Mouse (Mus musculus): ENCODE data around the gene Mta3. TPM values are rescaled to one million over a fixed set of nuclear protein-coding genes. Genes with fewer than 3 reads are reported as not detected.

Mta3 gene
- polyA plus RNA-seq, 1 experiment: 12.9 TPM

- TF ChIP-seq TAL1 (IDR thresholded peaks at IDR 0.05; ENCODE audit: low read length) (no peak; the same call in 2 of the 3 replicates), GATA1 (IDR thresholded peaks at IDR 0.05; ENCODE audit: low read length) (no peak)
- Histone ChIP-seq H3K27me3 (ENCODE audit: control insufficient read depth) (no peaks in the 10 kb centered on the region), H3K4me1 (ENCODE audit: control insufficient read depth) (peaks cover 38% of the 10 kb centered on the region), H3K9me3 (ENCODE audit: control insufficient read depth, low read length) (no peaks in the 10 kb centered on the region; the same call in 1 of the 2 replicates), H3K4me3 (replicated peaks) (no peak overlapping the region), H3K36me3 (ENCODE audit: control insufficient read depth) (peaks cover 4% of the 10 kb centered on the region; the same call in 1 of the 2 replicates)
Observed at GRCm38 (mm10) chr17:83684475-83684874, 21.5 kb upstream of the Mta3 start.

- no peaks in the 10 kb centered on the region for H3K27me3 ChIP-seq (ENCODE audit: control insufficient read depth)
- TF ChIP-seq GATA1 (IDR thresholded peaks at IDR 0.05; ENCODE audit: low read length): no peak
- no peak for TF ChIP-seq TAL1 (IDR thresholded peaks at IDR 0.05; ENCODE audit: low read length)
- peaks cover 47% of the 10 kb centered on the region for H3K4me1 ChIP-seq (ENCODE audit: control insufficient read depth)
- peaks cover 7% of the 10 kb centered on the region; the same call in 1 of the 2 replicates for H3K36me3 ChIP-seq (ENCODE audit: control insufficient read depth)
- no peak overlapping the region for H3K4me3 ChIP-seq (replicated peaks)
- H3K9me3 ChIP-seq (ENCODE audit: control insufficient read depth, low read length): peaks cover 3% of the 10 kb centered on the region
Observed at GRCm38 (mm10) chr17:83690418-83690817, 15.5 kb upstream of the Mta3 start.

- H3K4me1 ChIP-seq (ENCODE audit: control insufficient read depth): peaks cover 40% of the 10 kb centered on the region
- H3K27me3 ChIP-seq (ENCODE audit: control insufficient read depth): no peaks in the 10 kb centered on the region
- peaks cover 3% of the 10 kb centered on the region for H3K9me3 ChIP-seq (ENCODE audit: control insufficient read depth, low read length)
- H3K36me3 ChIP-seq (ENCODE audit: control insufficient read depth): peaks cover 7% of the 10 kb centered on the region; the same call in 1 of the 2 replicates
- H3K4me3 ChIP-seq (replicated peaks): no peak overlapping the region
- no peak for TF ChIP-seq TAL1 (IDR thresholded peaks at IDR 0.05; ENCODE audit: low read length)
- no peak for TF ChIP-seq GATA1 (IDR thresholded peaks at IDR 0.05; ENCODE audit: low read length)
Observed at GRCm38 (mm10) chr17:83691379-83691778, 14.6 kb upstream of the Mta3 start.

- Histone ChIP-seq H3K4me1 (ENCODE audit: control insufficient read depth) (peaks cover 33% of the 10 kb centered on the region), H3K36me3 (ENCODE audit: control insufficient read depth) (peaks cover 3% of the 10 kb centered on the region; the same call in 1 of the 2 replicates), H3K4me3 (replicated peaks) (no peak overlapping the region), H3K27me3 (ENCODE audit: control insufficient read depth) (no peaks in the 10 kb centered on the region), H3K9me3 (ENCODE audit: control insufficient read depth, low read length) (peaks cover 3% of the 10 kb centered on the region; the same call in 1 of the 2 replicates)
- no peak for TF ChIP-seq GATA1 (IDR thresholded peaks at IDR 0.05; ENCODE audit: low read length)
- TF ChIP-seq TAL1 (IDR thresholded peaks at IDR 0.05; ENCODE audit: low read length): no peak
Observed at GRCm38 (mm10) chr17:83693941-83694340, 12.0 kb upstream of the Mta3 start.

- H3K4me1 ChIP-seq (ENCODE audit: control insufficient read depth): peaks cover 29% of the 10 kb centered on the region
- no peak overlapping the region for H3K4me3 ChIP-seq (replicated peaks)
- H3K27me3 ChIP-seq (ENCODE audit: control insufficient read depth): no peaks in the 10 kb centered on the region
- peaks cover 3% of the 10 kb centered on the region; the same call in 1 of the 2 replicates for H3K9me3 ChIP-seq (ENCODE audit: control insufficient read depth, low read length)
- peaks cover 3% of the 10 kb centered on the region; the same call in 1 of the 2 replicates for H3K36me3 ChIP-seq (ENCODE audit: control insufficient read depth)
- TF ChIP-seq TAL1 (IDR thresholded peaks at IDR 0.05; ENCODE audit: low read length): no peak
- TF ChIP-seq GATA1 (IDR thresholded peaks at IDR 0.05; ENCODE audit: low read length): no peak
Observed at GRCm38 (mm10) chr17:83695785-83696184, 10.2 kb upstream of the Mta3 start.

GRCm38 (mm10) chr17:83699062-83699724 is 6.8 kb upstream of the Mta3 start:
- peaks cover 26% of the 10 kb centered on the region for H3K4me1 ChIP-seq (ENCODE audit: control insufficient read depth)
- no peaks in the 10 kb centered on the region for H3K9me3 ChIP-seq (ENCODE audit: control insufficient read depth, low read length)
- H3K4me3 ChIP-seq (replicated peaks): no peak overlapping the region
- H3K27me3 ChIP-seq (ENCODE audit: control insufficient read depth): no peaks in the 10 kb centered on the region
- TF ChIP-seq GATA1 (IDR thresholded peaks at IDR 0.05; ENCODE audit: low read length) (no peak), TAL1 (IDR thresholded peaks at IDR 0.05; ENCODE audit: low read length) (no peak)
- no peaks in the 10 kb centered on the region for H3K36me3 ChIP-seq (ENCODE audit: control insufficient read depth)

- Histone ChIP-seq H3K36me3 (ENCODE audit: control insufficient read depth) (no peaks in the 10 kb centered on the region), H3K9me3 (ENCODE audit: control insufficient read depth, low read length) (no peaks in the 10 kb centered on the region), H3K27me3 (ENCODE audit: control insufficient read depth) (no peaks in the 10 kb centered on the region), H3K4me3 (replicated peaks) (no peak overlapping the region), H3K4me1 (ENCODE audit: control insufficient read depth) (peaks cover 33% of the 10 kb centered on the region)
- TF ChIP-seq TAL1 (IDR thresholded peaks at IDR 0.05; ENCODE audit: low read length) (no peak), GATA1 (IDR thresholded peaks at IDR 0.05; ENCODE audit: low read length) (no peak)
Observed at GRCm38 (mm10) chr17:83700125-83700524, 5.8 kb upstream of the Mta3 start.

- Histone ChIP-seq H3K4me3 (replicated peaks) (peak overlapping the region; percentile 8), H3K27me3 (ENCODE audit: control insufficient read depth) (no peaks in the 10 kb centered on the region), H3K9me3 (ENCODE audit: control insufficient read depth, low read length) (no peaks in the 10 kb centered on the region), H3K36me3 (ENCODE audit: control insufficient read depth) (peaks cover 14% of the 10 kb centered on the region), H3K4me1 (ENCODE audit: control insufficient read depth) (peaks cover 63% of the 10 kb centered on the region)
- no peak for TF ChIP-seq TAL1 (IDR thresholded peaks at IDR 0.05; ENCODE audit: low read length)
- no peak for TF ChIP-seq GATA1 (IDR thresholded peaks at IDR 0.05; ENCODE audit: low read length)
Observed at GRCm38 (mm10) chr17:83704469-83704868, 1.5 kb upstream of the Mta3 start.

GRCm38 (mm10) chr17:83705352-83706115 is 429 bp upstream of the Mta3 start:
- Histone ChIP-seq H3K4me3 (replicated peaks) (peak overlapping the region; percentile 97), H3K9me3 (ENCODE audit: control insufficient read depth, low read length) (no peaks in the 10 kb centered on the region), H3K27me3 (ENCODE audit: control insufficient read depth) (no peaks in the 10 kb centered on the region), H3K36me3 (ENCODE audit: control insufficient read depth) (peaks cover 22% of the 10 kb centered on the region), H3K4me1 (ENCODE audit: control insufficient read depth) (peaks cover 60% of the 10 kb centered on the region)
- TF ChIP-seq TAL1 (IDR thresholded peaks at IDR 0.05; ENCODE audit: low read length): no peak
- TF ChIP-seq GATA1 (IDR thresholded peaks at IDR 0.05; ENCODE audit: low read length): no peak
